Mouse (Mus musculus) telencephalon, adult 2 months (tissue): ENCODE measurements around the gene Tmem237.
A peak's percentile ranks its signal among the peaks of the same experiment; 100 is the strongest.

Experiments
- DNase-seq: peaks from one replicate; pipeline ENCODE4 v3.0.0-alpha.2; 2011; ENCODE audit warnings: low read depth, low spot score

Gene Tmem237

DNA sequence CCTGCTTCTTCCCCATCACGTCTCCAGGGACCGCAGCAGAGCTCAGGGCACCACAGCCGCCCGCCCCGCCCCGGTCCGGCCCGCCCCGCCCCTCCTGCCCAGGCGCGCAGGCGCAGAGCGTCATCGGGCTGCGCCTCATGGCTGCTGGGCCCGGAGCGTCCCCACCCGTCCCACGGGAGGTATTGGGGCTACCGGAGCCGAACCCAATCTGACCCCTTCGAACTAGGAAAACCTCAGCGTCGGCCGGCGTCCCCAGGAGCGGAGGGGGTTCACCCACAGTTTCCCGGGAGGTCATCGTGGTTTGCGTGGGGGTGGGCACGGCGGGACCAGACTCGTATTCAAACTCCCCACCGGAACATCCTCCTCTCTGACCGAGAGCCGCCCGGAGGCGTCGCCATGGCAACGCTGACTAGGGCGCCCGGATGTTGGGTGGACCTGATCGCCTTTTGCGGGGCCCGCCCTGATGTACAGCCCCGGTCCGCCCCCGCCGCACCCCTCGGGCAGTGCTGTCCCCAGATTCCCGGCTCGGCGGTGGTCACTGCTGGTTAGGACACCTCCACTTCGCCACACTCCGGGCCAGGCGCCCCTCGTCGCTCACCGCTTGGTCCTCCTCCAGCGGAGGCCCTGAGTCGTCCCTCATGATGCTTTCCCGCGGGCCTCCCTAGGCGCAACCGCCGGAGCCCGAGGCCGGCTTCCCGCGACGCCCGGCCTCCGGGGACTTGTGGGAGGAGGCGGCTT lies at the start of gene Tmem237:
Tmem237 (minus strand) TSS at position 689 of the 738 bp plus-strand sequence.
- peak; percentile 92 for DNase-seq

DNA sequence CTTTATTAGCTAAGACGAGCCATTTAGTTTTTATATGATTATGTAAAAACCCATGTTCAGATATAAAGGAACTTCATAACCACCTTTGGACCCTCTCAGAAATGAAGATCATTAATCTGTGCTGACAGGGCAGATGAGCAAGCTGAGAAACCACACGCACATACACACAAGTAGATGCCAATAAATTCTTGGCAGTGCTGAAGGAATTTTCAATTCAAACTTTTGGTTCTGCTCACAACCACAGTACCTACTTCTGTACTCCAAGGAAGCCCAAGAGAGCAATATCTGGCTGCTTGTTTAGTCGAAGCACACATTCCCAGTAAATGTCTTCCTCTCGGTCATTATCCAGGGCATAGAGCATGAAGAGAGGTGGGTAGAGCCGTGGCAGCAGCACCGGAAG lies 49.4 kb upstream of the Tmem237 start:
- no peak for DNase-seq

DNA sequence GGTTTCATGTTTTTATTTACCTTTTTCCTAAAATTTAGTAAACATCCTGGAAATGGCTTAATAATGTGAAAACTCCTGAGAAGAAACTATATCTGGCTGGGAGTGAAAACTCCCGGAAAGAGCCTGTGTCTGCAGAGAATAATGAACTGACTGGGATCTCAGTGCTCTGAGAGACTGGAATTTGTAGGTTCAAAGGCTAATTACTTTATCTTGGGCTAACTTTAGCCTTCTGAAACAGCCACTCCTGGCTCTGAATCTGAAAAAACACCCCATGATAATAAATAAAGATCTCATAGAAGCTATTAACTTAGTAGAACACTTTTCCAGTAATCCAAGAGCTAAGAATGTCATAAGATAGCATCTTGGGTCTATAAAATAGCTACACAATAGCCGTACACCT lies 48.3 kb upstream of the Tmem237 start:
- DNase-seq: no peak

DNA sequence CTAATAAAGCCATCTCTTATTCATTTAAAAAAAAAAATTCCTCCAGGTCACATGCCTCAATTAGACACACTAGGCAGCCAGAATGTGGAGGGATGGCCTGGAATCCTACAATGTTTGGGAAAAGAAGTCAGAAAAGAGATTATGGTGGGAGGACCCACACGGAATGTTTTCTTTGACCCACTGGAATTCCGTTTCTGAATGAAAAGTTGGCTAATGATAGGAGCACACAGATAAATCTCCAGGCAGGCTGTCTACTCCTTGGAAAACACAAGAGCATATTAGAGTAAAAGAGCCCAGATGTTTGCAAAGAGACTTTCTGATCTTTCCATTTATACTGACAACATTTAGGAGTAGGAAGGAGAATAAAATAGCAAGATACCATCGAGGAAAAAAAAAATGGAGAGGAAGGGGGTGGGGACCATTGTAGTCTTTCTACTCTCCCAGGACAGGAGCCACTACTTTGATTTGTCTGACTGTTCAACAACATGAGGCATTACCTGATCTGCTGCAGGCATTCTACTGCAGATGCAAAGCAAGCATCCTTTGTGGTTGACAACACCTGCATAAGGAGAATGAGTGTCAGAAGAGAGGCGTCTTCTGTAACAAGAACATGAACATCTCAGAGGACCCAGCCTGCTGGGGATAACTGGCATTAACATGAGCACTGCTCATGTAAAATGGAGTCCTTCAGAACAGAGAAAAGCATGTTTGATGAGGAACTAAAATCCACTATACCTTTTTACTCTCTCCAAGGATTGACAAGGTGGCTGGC lies 47.6 kb upstream of the Tmem237 start:
- DNase-seq: no peak

GRCm38 (mm10) chr1:59166232-59166905 lies 46.2 kb upstream of the Tmem237 start:
- no peak for DNase-seq

DNA sequence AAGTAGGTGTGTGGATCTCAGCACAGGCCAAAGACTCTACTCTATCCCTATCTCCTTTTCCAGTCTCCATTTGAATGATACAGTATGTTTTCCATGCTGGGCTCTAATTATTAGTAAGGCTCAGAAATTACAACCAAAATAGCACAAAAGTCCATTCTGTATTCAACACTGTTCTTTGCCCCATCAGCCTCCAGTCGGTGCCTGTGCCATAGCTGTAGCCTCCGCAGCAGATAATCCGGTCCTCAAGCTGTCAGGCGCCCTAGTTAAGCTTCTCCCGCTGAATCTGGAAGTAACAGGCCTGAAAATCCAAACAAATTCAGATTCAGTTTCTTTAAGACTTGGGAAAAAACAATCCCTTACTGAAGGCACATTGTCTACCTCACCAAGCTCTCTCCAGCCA lies 43.7 kb upstream of the Tmem237 start:
- DNase-seq: no peak

GRCm38 (mm10) chr1:59163030-59163461 lies 42.8 kb upstream of the Tmem237 start, which contains the start of gene Mpp4:
Gene Mpp4, minus strand, starts transcription at chr1:59163389.
- peak; percentile 89 for DNase-seq

- no peak for DNase-seq
These were observed 42.3 kb upstream of the Tmem237 start for GRCm38 (mm10) chr1:59162309-59163024.

DNA sequence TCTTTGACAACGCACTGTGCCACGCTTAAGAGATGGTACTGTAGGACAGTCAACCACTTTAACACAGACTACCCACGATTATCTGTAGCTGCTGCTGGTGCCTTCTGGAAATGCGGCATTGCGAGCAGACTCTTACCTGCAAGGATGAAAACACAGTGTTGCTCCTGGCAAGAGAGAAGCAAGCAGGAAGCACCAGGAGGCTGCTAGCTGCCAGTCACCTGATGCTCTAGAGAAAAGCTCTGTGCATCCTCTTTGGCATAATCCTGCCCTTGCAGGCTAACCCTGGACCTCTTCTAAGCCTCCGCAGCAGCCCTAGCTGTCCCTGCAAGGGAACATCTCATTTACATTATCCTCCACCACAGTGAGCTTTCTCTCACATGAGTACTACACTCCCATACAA lies 41.2 kb upstream of the Tmem237 start:
- DNase-seq: no peak

GRCm38 (mm10) chr1:59160871-59161270 lies 40.7 kb upstream of the Tmem237 start:
- DNase-seq: no peak

DNA sequence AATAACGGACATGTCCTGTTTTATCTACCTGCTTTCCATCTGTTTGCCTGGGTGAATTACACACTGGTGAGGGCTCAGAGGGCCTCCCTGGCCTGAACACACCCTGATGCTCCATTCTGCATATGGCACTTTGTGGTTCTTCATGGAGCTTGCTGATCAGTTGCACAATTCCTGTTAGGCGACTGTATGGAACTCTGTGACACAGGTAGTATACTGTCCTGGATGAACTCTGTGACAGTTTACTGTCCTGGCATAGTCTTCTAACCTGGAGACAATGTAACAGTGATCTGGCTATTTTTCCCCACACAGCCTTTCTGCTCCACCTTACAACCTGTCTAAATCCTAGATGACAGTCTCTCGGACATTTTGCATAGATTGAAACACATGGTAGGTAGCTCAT lies 38.9 kb upstream of the Tmem237 start:
- DNase-seq: no peak

DNA sequence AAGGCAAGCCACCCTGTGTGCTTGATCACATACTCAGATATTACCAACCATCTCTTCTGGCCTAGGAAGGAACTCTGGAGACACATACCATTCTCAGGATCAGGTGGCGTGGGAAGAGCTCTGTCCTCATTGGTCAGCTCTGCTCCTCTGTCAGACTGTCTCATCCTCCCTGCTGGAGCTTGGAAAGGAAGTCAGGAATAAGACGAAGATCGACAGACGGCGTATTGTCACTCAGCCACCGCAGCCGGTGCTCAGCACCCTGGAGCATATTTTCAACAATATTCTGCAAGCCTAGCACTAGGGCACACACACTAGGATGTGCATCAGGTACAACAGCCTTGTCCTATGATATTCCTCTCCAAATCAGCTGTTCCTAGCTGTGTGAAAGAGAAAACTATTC lies 38.3 kb upstream of the Tmem237 start:
- no peak for DNase-seq

DNA sequence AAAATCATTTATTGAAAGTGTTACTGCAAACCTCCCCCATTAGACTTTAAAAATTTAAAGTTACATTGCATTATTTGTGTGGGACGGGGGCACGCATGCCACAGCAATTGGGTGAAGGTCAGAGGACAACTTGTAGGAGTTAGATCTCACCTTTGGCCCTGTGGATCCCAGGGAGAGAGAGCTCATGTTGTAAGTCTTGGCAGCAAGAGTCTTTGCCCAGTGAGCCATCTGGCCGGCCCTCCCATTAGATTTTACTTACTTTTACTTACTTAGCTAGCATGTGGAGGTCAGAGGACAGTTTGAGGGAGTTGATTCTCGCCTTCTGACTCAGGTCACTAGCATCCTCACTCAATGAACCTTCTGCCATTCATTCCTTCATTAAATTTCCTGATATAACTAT lies 37.6 kb upstream of the Tmem237 start:
- no peak for DNase-seq

DNA sequence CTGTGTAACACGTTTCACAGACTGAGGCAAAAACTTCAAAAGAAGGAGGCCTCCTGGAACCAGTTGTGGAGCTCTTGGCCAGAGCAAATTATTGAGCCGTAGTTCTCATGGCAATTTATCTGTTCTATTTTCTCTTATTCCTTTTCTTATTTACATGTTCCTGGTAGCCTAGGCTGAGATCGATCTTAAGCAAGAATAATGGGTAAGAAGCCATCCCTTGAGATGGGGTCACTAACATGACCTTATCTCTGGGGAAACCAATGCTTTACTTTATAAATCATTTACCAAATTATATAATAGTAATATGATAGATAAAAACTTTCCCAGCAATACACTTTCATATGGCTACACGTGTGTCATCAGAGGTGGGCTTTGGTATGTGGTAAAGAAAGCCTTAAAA lies 32.1 kb upstream of the Tmem237 start:
- no peak for DNase-seq

- DNase-seq: no peak
These were observed 30.3 kb upstream of the Tmem237 start for GRCm38 (mm10) chr1:59150542-59150941.

- no peak for DNase-seq
These were observed 24.3 kb upstream of the Tmem237 start for GRCm38 (mm10) chr1:59144543-59144942.

DNA sequence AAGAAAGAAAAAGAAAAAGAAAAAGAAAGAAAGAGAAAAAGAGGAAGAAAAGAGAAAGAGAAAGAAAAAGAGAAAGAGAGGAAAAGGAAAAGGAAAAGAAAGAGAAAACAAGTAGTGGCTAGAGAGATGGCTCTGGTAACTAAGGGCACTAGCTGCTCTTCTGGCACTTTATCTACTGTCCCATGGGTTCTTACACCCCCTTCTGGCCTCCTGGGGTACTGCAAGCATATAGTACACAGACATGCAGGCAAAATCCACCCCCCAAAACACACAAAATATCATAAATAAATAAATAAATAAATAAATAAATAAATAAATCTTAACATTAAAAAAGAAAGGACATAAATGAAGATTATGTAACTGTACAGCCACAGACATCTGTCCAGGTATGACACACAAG lies 22.6 kb upstream of the Tmem237 start:
- no peak for DNase-seq

GRCm38 (mm10) chr1:59134419-59134818 lies 14.2 kb upstream of the Tmem237 start:
- no peak for DNase-seq

- DNase-seq: no peak
These were observed 8.7 kb upstream of the Tmem237 start for GRCm38 (mm10) chr1:59128879-59129278.

DNA sequence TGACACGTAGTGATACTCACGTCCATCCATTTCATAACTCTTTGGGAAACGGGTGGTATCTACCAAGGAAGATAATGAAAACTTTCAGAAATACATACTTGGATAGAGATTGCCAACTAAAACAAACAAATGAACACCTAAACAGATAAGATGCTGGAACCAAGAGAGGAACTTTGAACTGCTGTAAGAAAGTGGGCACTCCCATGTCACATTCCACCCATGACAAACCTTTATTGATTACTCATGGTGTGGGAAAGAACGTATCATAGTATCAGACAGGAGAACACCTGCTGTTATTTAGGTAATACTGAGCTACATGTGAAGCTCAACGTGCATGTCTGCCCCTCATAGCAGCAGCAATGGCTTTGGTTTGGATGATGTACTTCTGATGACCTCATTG lies 5.3 kb upstream of the Tmem237 start:
- no peak for DNase-seq

DNA sequence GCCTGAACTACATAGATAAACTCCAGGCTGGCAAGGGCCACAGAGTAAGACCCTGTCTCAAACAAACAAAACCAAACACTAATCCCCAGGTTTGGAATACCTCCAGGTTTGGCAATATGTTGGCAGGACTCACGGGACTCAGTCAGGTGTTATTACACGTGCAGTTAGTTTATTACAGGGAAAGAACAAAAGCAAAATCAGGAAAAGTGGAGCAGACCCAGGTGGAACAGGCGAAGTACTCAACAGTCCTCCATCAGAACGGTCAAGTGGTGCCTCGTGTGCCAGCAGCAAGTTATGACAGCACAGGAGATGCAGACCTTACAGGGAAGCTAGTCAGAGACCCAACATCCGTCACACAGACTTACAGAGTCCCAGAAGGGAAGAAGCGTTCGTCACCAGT lies 9.7 kb downstream of the Tmem237 start:
- no peak for DNase-seq

DNA sequence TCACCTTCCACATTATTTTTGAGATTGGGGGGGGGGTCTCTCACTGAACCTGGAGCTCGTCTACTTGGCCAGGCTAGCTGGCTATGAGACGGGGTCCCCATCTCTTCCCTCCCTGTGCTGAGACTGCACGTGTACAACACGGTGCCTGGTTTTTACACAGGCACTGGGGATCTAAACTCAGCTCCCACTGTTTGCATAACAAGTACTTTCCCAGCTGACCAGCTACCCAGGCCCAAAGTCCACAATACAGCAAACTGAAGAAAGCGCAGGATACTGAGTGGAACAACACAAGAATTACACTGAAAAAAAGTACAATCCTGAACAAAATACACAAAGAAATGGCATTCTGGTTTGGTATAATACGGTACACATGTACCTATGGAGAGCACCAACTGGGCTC lies 18.1 kb downstream of the Tmem237 start:
- DNase-seq: no peak
